Mouse (Mus musculus): ENCODE measurements around the gene Lonp2. TPM values are rescaled to one million over a fixed set of nuclear protein-coding genes. Genes with fewer than 3 reads are reported as not detected.

Gene Lonp2
- polyA plus RNA-seq, 1 experiment from 2014 or later, result 76.3 TPM

- no peak overlapping the region for H3K4me3 ChIP-seq (ENCODE audit: low read depth, low read length)
- ATAC-seq (ENCODE audit: insufficient read depth, low FRiP score, low TSS enrichment) (no peak), DNase-seq (ENCODE audit: low spot score) (no peak)
- no peak overlapping the region for H3K4me2 ChIP-seq (ENCODE audit: low read depth)
- 74% methylated on average over 19 of the region's 19 CpGs for WGBS
- no peaks in the 10 kb centered on the region for H3K9me3 ChIP-seq (ENCODE audit: control insufficient read depth, low read length)
- H3K9ac ChIP-seq (ENCODE audit: low read length), result no peak overlapping the region
- no peaks in the 10 kb centered on the region for H3K4me1 ChIP-seq (ENCODE audit: control insufficient read depth, insufficient read depth, low read length)
- H3K36me3 ChIP-seq (ENCODE audit: control insufficient read depth, insufficient read depth, low read length), result no peaks in the 10 kb centered on the region
- no peak overlapping the region for H3K27ac ChIP-seq (ENCODE audit: low read depth, low read length)
- no peaks in the 10 kb centered on the region for H3K27me3 ChIP-seq (ENCODE audit: control insufficient read depth, insufficient read depth, low read length)
These were observed 104.5 kb downstream of the Lonp2 start for GRCm38 (mm10) chr8:86728224-86728950.

- Histone ChIP-seq H3K9me3 (ENCODE audit: control insufficient read depth, low read length) (no peaks in the 10 kb centered on the region), H3K36me3 (ENCODE audit: control insufficient read depth, insufficient read depth, low read length) (no peaks in the 10 kb centered on the region), H3K4me3 (ENCODE audit: low read depth, low read length) (no peak overlapping the region), H3K4me1 (ENCODE audit: control insufficient read depth, insufficient read depth, low read length) (no peaks in the 10 kb centered on the region), H3K27me3 (ENCODE audit: control insufficient read depth, insufficient read depth, low read length) (no peaks in the 10 kb centered on the region), H3K4me2 (ENCODE audit: low read depth) (no peak overlapping the region), H3K9ac (ENCODE audit: low read length) (no peak overlapping the region), H3K27ac (ENCODE audit: low read depth, low read length) (no peak overlapping the region)
- DNase-seq (ENCODE audit: low spot score), result no peak
- ATAC-seq (ENCODE audit: insufficient read depth, low FRiP score, low TSS enrichment), result no peak
- WGBS, result 66% methylated on average over 3 of the region's 3 CpGs
These were observed 106.5 kb downstream of the Lonp2 start for GRCm38 (mm10) chr8:86730303-86730702.

GRCm38 (mm10) chr8:86730860-86731259 is 107.0 kb downstream of the Lonp2 start:
- H3K27me3 ChIP-seq (ENCODE audit: control insufficient read depth, insufficient read depth, low read length), result no peaks in the 10 kb centered on the region
- DNase-seq (ENCODE audit: low spot score), result no peak
- no peak overlapping the region for H3K4me3 ChIP-seq (ENCODE audit: low read depth, low read length)
- H3K4me1 ChIP-seq (ENCODE audit: control insufficient read depth, insufficient read depth, low read length), result no peaks in the 10 kb centered on the region
- H3K27ac ChIP-seq (ENCODE audit: low read depth, low read length), result no peak overlapping the region
- no peak overlapping the region for H3K4me2 ChIP-seq (ENCODE audit: low read depth)
- H3K36me3 ChIP-seq (ENCODE audit: control insufficient read depth, insufficient read depth, low read length), result no peaks in the 10 kb centered on the region
- WGBS, result 88% methylated on average over 1 of the region's 1 CpGs
- no peaks in the 10 kb centered on the region for H3K9me3 ChIP-seq (ENCODE audit: control insufficient read depth, low read length)
- no peak for ATAC-seq (ENCODE audit: insufficient read depth, low FRiP score, low TSS enrichment)
- H3K9ac ChIP-seq (ENCODE audit: low read length), result no peak overlapping the region

- DNase-seq (ENCODE audit: low spot score), result no peak
- 86% methylated on average over 4 of the region's 4 CpGs for WGBS
These were observed 110.3 kb downstream of the Lonp2 start for GRCm38 (mm10) chr8:86734171-86734570.

GRCm38 (mm10) chr8:86734954-86735353 is 111.1 kb downstream of the Lonp2 start:
- Histone ChIP-seq H3K4me2 (ENCODE audit: low read depth) (no peak overlapping the region), H3K9ac (ENCODE audit: low read length) (no peak overlapping the region), H3K4me1 (ENCODE audit: control insufficient read depth, insufficient read depth, low read length) (no peaks in the 10 kb centered on the region), H3K4me3 (ENCODE audit: low read depth, low read length) (no peak overlapping the region), H3K27ac (ENCODE audit: low read depth, low read length) (no peak overlapping the region), H3K9me3 (ENCODE audit: control insufficient read depth, low read length) (no peaks in the 10 kb centered on the region), H3K36me3 (ENCODE audit: control insufficient read depth, insufficient read depth, low read length) (no peaks in the 10 kb centered on the region), H3K27me3 (ENCODE audit: control insufficient read depth, insufficient read depth, low read length) (no peaks in the 10 kb centered on the region)
- 86% methylated on average over 1 of the region's 1 CpGs for WGBS
- no peak for DNase-seq (ENCODE audit: low spot score)
- ATAC-seq (ENCODE audit: insufficient read depth, low FRiP score, low TSS enrichment), result no peak

More at GRCm38 (mm10) chr8:86734171-86734570, 110.3 kb downstream of the Lonp2 start:
- no peak for ATAC-seq (ENCODE audit: insufficient read depth, low FRiP score, low TSS enrichment)
- H3K9ac ChIP-seq (ENCODE audit: low read length), result no peak overlapping the region
- H3K4me3 ChIP-seq (ENCODE audit: low read depth, low read length), result no peak overlapping the region
- H3K36me3 ChIP-seq (ENCODE audit: control insufficient read depth, insufficient read depth, low read length), result no peaks in the 10 kb centered on the region
- H3K27ac ChIP-seq (ENCODE audit: low read depth, low read length), result no peak overlapping the region
- no peaks in the 10 kb centered on the region for H3K9me3 ChIP-seq (ENCODE audit: control insufficient read depth, low read length)
- H3K27me3 ChIP-seq (ENCODE audit: control insufficient read depth, insufficient read depth, low read length), result no peaks in the 10 kb centered on the region
- no peak overlapping the region for H3K4me2 ChIP-seq (ENCODE audit: low read depth)
- no peaks in the 10 kb centered on the region for H3K4me1 ChIP-seq (ENCODE audit: control insufficient read depth, insufficient read depth, low read length)

GRCm38 (mm10) chr8:86735446-86736111 is 111.7 kb downstream of the Lonp2 start:
- Histone ChIP-seq H3K4me2 (ENCODE audit: low read depth) (no peak overlapping the region), H3K9me3 (ENCODE audit: control insufficient read depth, low read length) (no peaks in the 10 kb centered on the region), H3K4me3 (ENCODE audit: low read depth, low read length) (no peak overlapping the region), H3K27ac (ENCODE audit: low read depth, low read length) (no peak overlapping the region), H3K9ac (ENCODE audit: low read length) (no peak overlapping the region), H3K36me3 (ENCODE audit: control insufficient read depth, insufficient read depth, low read length) (no peaks in the 10 kb centered on the region), H3K27me3 (ENCODE audit: control insufficient read depth, insufficient read depth, low read length) (no peaks in the 10 kb centered on the region), H3K4me1 (ENCODE audit: control insufficient read depth, insufficient read depth, low read length) (no peaks in the 10 kb centered on the region)
- 61% methylated on average over 3 of the region's 3 CpGs for WGBS
- ATAC-seq (ENCODE audit: insufficient read depth, low FRiP score, low TSS enrichment) (no peak), DNase-seq (ENCODE audit: low spot score) (no peak)

- Histone ChIP-seq H3K4me2 (ENCODE audit: low read depth) (no peak overlapping the region), H3K4me1 (ENCODE audit: control insufficient read depth, insufficient read depth, low read length) (0 out of 2 replicates have a peak, but pooled peaks cover 3% of the 10 kb centered on the region), H3K9ac (ENCODE audit: low read length) (no peak overlapping the region), H3K36me3 (ENCODE audit: control insufficient read depth, insufficient read depth, low read length) (no peaks in the 10 kb centered on the region), H3K9me3 (ENCODE audit: control insufficient read depth, low read length) (no peaks in the 10 kb centered on the region), H3K27me3 (ENCODE audit: control insufficient read depth, insufficient read depth, low read length) (no peaks in the 10 kb centered on the region), H3K27ac (ENCODE audit: low read depth, low read length) (no peak overlapping the region), H3K4me3 (ENCODE audit: low read depth, low read length) (no peak overlapping the region)
- ATAC-seq (ENCODE audit: insufficient read depth, low FRiP score, low TSS enrichment), result no peak
- no peak for DNase-seq (ENCODE audit: low spot score)
These were observed 117.1 kb downstream of the Lonp2 start for GRCm38 (mm10) chr8:86740899-86741298.

- no peak overlapping the region for H3K4me3 ChIP-seq (ENCODE audit: low read depth, low read length)
- no peaks in the 10 kb centered on the region for H3K27me3 ChIP-seq (ENCODE audit: control insufficient read depth, insufficient read depth, low read length)
- ATAC-seq (ENCODE audit: insufficient read depth, low FRiP score, low TSS enrichment) (no peak), DNase-seq (ENCODE audit: low spot score) (no peak)
- H3K4me1 ChIP-seq (ENCODE audit: control insufficient read depth, insufficient read depth, low read length), result 0 out of 2 replicates have a peak, but pooled peaks cover 3% of the 10 kb centered on the region
- H3K9me3 ChIP-seq (ENCODE audit: control insufficient read depth, low read length), result no peaks in the 10 kb centered on the region
- no peaks in the 10 kb centered on the region for H3K36me3 ChIP-seq (ENCODE audit: control insufficient read depth, insufficient read depth, low read length)
- no peak overlapping the region for H3K9ac ChIP-seq (ENCODE audit: low read length)
- H3K27ac ChIP-seq (ENCODE audit: low read depth, low read length), result no peak overlapping the region
- H3K4me2 ChIP-seq (ENCODE audit: low read depth), result no peak overlapping the region
These were observed 117.8 kb downstream of the Lonp2 start for GRCm38 (mm10) chr8:86741627-86742026.

Data from neural tube, embryonic 11.5 days (tissue).